Mouse (Mus musculus): ENCODE measurements at regions not wholly inside any gene's neighbourhood (a gene's known extent, or its start where the extent isn't known, plus 50 kb on each side); places are given as distances from the start of the nearest gene placed in this dataset.
A peak's percentile ranks its signal among the peaks of the same experiment; 100 is the strongest.

- Histone ChIP-seq H3K27ac (no peak overlapping the region), H3K9me3 (peaks cover 12% of the 10 kb centered on the region; the same call in 1 of the 2 replicates), H3K36me3 (no peaks in the 10 kb centered on the region), H3K27me3 (no peaks in the 10 kb centered on the region), H3K4me3 (replicated peaks) (no peak overlapping the region), H3K9ac (replicated peaks) (no peak overlapping the region), H3K4me1 (replicated peaks) (no peaks in the 10 kb centered on the region), H3K4me2 (replicated peaks) (no peak overlapping the region)
- 85% methylated on average over 1 of the region's 1 CpGs for WGBS
- ATAC-seq = no peak
These were observed 152.7 kb upstream of the Foxn2 start for GRCm38 (mm10) chr17:88287861-88288260.

DNA sequence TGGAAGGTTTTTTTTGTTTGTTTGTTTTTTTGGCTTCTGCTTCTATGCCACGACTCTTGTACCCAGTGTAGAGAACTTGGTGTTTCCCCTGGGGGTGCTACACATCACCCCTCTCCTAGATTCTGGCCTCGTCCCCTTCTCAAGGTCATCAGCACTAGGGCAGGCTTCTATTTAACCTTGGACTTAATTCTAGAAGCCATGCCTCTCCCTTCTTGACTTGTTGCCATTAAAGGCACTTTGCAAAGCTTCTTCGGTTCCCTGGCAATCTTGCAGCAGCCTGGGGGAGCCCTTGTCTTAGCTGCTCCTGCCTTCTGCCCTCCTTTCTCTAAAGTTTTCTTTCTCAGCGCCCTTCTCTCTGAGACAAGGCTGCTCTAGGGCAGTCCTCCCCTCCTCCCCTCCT is 143.0 kb upstream of the Foxn2 start:
- no peak for ATAC-seq
- WGBS = 56% methylated on average over 4 of the region's 4 CpGs

DNA sequence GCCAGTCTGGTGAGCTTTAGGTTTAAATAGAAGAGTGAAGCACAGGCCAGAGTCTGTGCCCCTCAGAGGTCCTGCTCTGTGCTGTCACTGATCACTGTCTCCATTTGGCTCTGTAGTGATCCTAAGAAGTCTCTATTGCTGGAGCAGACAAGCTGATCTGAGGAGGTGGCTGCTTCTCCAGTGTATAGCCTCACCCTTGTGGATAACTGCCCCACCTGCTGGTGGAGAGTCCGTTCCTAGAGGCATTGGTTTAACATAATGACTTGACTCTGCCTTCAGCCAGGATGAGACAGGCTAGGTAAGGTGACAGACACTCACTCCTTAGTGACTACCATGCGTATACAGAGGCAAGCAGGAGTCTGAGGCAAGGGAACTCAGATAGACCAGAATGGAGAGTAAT is 136.5 kb upstream of the Foxn2 start:
- Histone ChIP-seq H3K36me3 (no peaks in the 10 kb centered on the region), H3K4me1 (replicated peaks) (no peaks in the 10 kb centered on the region), H3K4me3 (replicated peaks) (no peak overlapping the region), H3K4me2 (replicated peaks) (no peak overlapping the region), H3K9me3 (0 out of 2 replicates have a peak, but pooled peaks cover 3% of the 10 kb centered on the region), H3K9ac (replicated peaks) (no peak overlapping the region), H3K27ac (no peak overlapping the region), H3K27me3 (no peaks in the 10 kb centered on the region)
- WGBS = 68% methylated on average over 2 of the region's 2 CpGs
- ATAC-seq = no peak

More for the DNA sequence above, 143.0 kb upstream of the Foxn2 start:
- Histone ChIP-seq H3K4me2 (replicated peaks) (no peak overlapping the region), H3K9me3 (no peaks in the 10 kb centered on the region), H3K4me1 (replicated peaks) (no peaks in the 10 kb centered on the region), H3K9ac (replicated peaks) (no peak overlapping the region), H3K27ac (no peak overlapping the region), H3K4me3 (replicated peaks) (no peak overlapping the region), H3K27me3 (no peaks in the 10 kb centered on the region), H3K36me3 (no peaks in the 10 kb centered on the region)

GRCm38 (mm10) chr17:88305165-88305564 is 135.3 kb upstream of the Foxn2 start:
- H3K36me3 ChIP-seq = no peaks in the 10 kb centered on the region
- no peaks in the 10 kb centered on the region for H3K27me3 ChIP-seq
- H3K4me3 ChIP-seq (replicated peaks) = no peak overlapping the region
- no peak overlapping the region for H3K4me2 ChIP-seq (replicated peaks)
- H3K9ac ChIP-seq (replicated peaks) = no peak overlapping the region
- H3K9me3 ChIP-seq = 0 out of 2 replicates have a peak, but pooled peaks cover 3% of the 10 kb centered on the region
- no peak for ATAC-seq
- 83% methylated on average over 9 of the region's 9 CpGs for WGBS
- H3K4me1 ChIP-seq (replicated peaks) = no peaks in the 10 kb centered on the region
- H3K27ac ChIP-seq = no peak overlapping the region

DNA sequence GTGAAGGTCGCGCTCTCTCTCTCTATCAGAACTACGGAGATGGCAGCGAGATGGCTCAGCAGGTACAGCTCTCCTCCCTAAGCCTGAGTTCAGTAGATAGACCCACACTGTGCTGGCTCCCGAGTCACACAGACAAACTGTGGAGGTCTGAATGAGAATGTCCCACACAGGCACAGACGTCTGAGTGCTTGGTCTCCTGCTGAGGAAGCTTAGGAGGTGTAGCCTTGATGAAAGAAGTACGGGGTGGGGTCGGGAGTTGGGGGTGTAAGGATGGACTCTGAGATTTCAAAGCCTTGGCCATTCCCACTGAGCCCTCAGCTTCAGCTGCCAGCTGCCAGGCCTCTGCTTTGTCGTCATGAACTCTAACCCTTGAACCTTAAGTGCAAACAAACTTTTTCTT is 134.2 kb upstream of the Foxn2 start:
- H3K4me3 ChIP-seq (replicated peaks) = no peak overlapping the region
- H3K9ac ChIP-seq (replicated peaks) = no peak overlapping the region
- H3K9me3 ChIP-seq = 0 out of 2 replicates have a peak, but pooled peaks cover 3% of the 10 kb centered on the region
- no peak overlapping the region for H3K27ac ChIP-seq
- H3K36me3 ChIP-seq = no peaks in the 10 kb centered on the region
- no peak overlapping the region for H3K4me2 ChIP-seq (replicated peaks)
- WGBS = 66% methylated on average over 9 of the region's 9 CpGs
- ATAC-seq = no peak
- no peaks in the 10 kb centered on the region for H3K27me3 ChIP-seq
- H3K4me1 ChIP-seq (replicated peaks) = no peaks in the 10 kb centered on the region

DNA sequence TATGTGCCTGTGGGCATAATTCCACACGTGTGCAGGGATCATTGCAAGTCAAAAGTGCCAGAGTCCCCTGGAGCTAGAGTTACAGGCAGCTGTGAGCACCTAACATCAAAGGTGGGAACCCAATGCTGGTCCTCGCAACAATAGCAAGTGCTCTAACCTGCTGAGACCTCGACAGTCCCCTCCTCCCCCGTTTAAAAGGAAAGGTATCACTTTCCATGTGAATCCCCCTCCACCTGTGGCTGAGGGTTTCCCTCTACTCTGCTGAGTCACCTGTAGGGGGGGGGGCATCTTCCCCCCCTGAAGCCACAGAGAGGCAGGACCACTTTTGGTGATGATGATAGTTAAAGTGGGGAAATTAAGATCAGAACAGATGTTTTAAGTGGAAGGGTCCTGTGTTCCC is 133.4 kb upstream of the Foxn2 start:
- Histone ChIP-seq H3K9ac (replicated peaks) (no peak overlapping the region), H3K4me1 (replicated peaks) (no peaks in the 10 kb centered on the region), H3K27ac (no peak overlapping the region), H3K36me3 (no peaks in the 10 kb centered on the region), H3K9me3 (0 out of 2 replicates have a peak, but pooled peaks cover 3% of the 10 kb centered on the region), H3K4me2 (replicated peaks) (no peak overlapping the region), H3K4me3 (replicated peaks) (no peak overlapping the region), H3K27me3 (no peaks in the 10 kb centered on the region)
- 35% methylated on average over 4 of the region's 4 CpGs for WGBS
- ATAC-seq = no peak

DNA sequence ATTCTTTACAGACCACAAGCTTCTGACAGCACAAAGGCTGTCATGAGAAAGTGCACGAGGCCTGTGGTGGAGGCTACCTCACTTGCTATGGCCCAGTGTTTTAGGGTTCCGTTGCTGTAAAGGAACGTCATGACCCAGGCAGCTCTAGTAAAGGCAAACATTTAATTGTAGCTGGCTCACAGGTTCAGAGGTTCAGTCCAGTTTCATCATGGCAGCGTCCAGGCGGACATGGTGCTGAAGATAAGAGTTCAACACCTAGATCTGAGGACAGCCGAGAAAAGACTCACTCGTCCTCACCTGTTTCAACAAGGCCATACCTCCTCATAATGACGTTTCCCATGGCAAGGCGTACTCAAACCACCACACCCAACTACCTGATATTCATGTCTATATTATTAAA is 132.7 kb upstream of the Foxn2 start:
- no peaks in the 10 kb centered on the region for H3K27me3 ChIP-seq
- H3K36me3 ChIP-seq = no peaks in the 10 kb centered on the region
- no peaks in the 10 kb centered on the region for H3K4me1 ChIP-seq (replicated peaks)
- H3K27ac ChIP-seq = no peak overlapping the region
- no peak for ATAC-seq
- 0 out of 2 replicates have a peak, but pooled peaks cover 3% of the 10 kb centered on the region for H3K9me3 ChIP-seq
- WGBS = 90% methylated on average over 9 of the region's 9 CpGs
- H3K9ac ChIP-seq (replicated peaks) = no peak overlapping the region
- no peak overlapping the region for H3K4me3 ChIP-seq (replicated peaks)
- no peak overlapping the region for H3K4me2 ChIP-seq (replicated peaks)

- no peak for ATAC-seq
- H3K9ac ChIP-seq (replicated peaks) = no peak overlapping the region
- WGBS = 91% methylated on average over 2 of the region's 2 CpGs
- H3K27me3 ChIP-seq = peaks cover 4% of the 10 kb centered on the region; the same call in 1 of the 2 replicates
- H3K27ac ChIP-seq = no peak overlapping the region
- H3K4me1 ChIP-seq (replicated peaks) = peaks cover 5% of the 10 kb centered on the region; the same call in 1 of the 2 replicates
- no peak overlapping the region for H3K4me3 ChIP-seq (replicated peaks)
- H3K9me3 ChIP-seq = no peaks in the 10 kb centered on the region
- H3K36me3 ChIP-seq = no peaks in the 10 kb centered on the region
- H3K4me2 ChIP-seq (replicated peaks) = no peak overlapping the region
These were observed 127.6 kb upstream of the Foxn2 start for GRCm38 (mm10) chr17:88312876-88313275.

- 55% methylated on average over 13 of the region's 15 CpGs for WGBS
- Histone ChIP-seq H3K9me3 (no peaks in the 10 kb centered on the region), H3K9ac (replicated peaks) (no peak overlapping the region), H3K27ac (peak overlapping the region; percentile 9; the same call in 1 of the 2 replicates), H3K4me1 (replicated peaks) (peaks cover 5% of the 10 kb centered on the region; the same call in 1 of the 2 replicates), H3K36me3 (no peaks in the 10 kb centered on the region), H3K4me2 (replicated peaks) (no peak overlapping the region), H3K27me3 (peaks cover 24% of the 10 kb centered on the region; the same call in 1 of the 2 replicates), H3K4me3 (replicated peaks) (no peak overlapping the region)
- ATAC-seq = peak; percentile 94
These were observed 124.1 kb upstream of the Foxn2 start for GRCm38 (mm10) chr17:88316213-88316967.

GRCm38 (mm10) chr17:88317311-88317710 is 123.2 kb upstream of the Foxn2 start:
- no peak overlapping the region for H3K27ac ChIP-seq
- WGBS = 73% methylated on average over 5 of the region's 5 CpGs
- no peak for ATAC-seq

DNA sequence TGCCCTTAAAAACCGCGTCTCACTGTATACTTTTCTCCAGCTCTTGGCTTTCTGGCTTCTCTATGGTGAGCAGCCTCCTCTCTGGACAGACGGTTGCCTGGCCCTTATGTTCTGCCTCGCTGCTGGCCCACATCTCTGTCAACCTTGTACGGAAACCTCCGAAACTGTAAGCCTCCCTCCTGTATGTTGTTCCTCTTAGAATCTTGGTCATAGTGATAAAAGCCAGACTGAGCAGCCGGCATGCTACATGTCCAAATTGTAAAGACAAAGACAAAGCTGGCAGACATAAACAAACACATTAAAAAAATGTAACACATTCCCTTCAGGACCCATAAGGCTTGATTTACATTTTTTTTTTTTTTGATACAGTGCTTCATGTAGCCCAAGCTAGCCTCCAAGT is 122.7 kb upstream of the Foxn2 start:
- Histone ChIP-seq H3K36me3 (no peaks in the 10 kb centered on the region), H3K27ac (no peak overlapping the region), H3K9me3 (no peaks in the 10 kb centered on the region), H3K4me3 (replicated peaks) (no peak overlapping the region), H3K4me2 (replicated peaks) (no peak overlapping the region), H3K27me3 (peaks cover 38% of the 10 kb centered on the region), H3K9ac (replicated peaks) (no peak overlapping the region), H3K4me1 (replicated peaks) (peaks cover 5% of the 10 kb centered on the region; the same call in 1 of the 2 replicates)
- no peak for ATAC-seq
- 93% methylated on average over 7 of the region's 7 CpGs for WGBS

More at GRCm38 (mm10) chr17:88317311-88317710, 123.2 kb upstream of the Foxn2 start:
- H3K27me3 ChIP-seq = peaks cover 33% of the 10 kb centered on the region
- H3K4me1 ChIP-seq (replicated peaks) = peaks cover 5% of the 10 kb centered on the region; the same call in 1 of the 2 replicates
- H3K9me3 ChIP-seq = no peaks in the 10 kb centered on the region
- no peak overlapping the region for H3K4me3 ChIP-seq (replicated peaks)
- no peak overlapping the region for H3K4me2 ChIP-seq (replicated peaks)
- no peaks in the 10 kb centered on the region for H3K36me3 ChIP-seq
- H3K9ac ChIP-seq (replicated peaks) = no peak overlapping the region

DNA sequence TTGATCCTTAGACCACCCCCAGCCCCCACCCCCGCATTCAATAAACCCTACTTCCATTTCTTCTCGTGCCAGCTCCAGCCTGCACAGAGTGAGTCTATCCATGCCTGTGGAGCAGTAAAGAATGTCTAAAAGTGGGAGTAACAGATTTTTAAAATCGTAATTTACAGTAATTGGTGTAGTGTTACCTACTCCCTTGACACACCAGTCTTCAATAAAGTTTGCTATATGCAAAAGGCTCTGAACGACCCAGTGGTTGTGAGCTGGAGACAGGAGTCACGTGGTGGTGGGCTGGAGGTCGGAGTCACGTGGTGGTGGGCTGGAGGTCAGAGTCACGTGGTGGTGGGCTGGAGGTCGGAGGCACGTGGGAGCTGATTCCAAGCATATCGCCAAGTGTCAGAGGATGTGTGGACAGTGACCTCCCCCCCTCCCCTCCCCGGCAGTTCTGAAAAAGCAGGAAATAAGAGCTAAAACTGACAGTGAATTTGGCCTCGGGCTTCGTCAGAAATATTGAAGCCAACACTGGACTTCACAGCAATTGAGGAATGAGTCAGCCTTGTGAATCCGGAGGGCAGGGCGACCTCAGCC is 122.2 kb upstream of the Foxn2 start:
- no peaks in the 10 kb centered on the region for H3K9me3 ChIP-seq
- peaks cover 41% of the 10 kb centered on the region for H3K27me3 ChIP-seq
- WGBS = 86% methylated on average over 16 of the region's 16 CpGs

More for the DNA sequence above, 122.2 kb upstream of the Foxn2 start:
- H3K36me3 ChIP-seq = no peaks in the 10 kb centered on the region
- no peak overlapping the region for H3K9ac ChIP-seq (replicated peaks)
- no peak overlapping the region for H3K4me2 ChIP-seq (replicated peaks)
- H3K4me1 ChIP-seq (replicated peaks) = peaks cover 5% of the 10 kb centered on the region; the same call in 1 of the 2 replicates
- H3K27ac ChIP-seq = no peak overlapping the region
- ATAC-seq = no peak
- H3K4me3 ChIP-seq (replicated peaks) = no peak overlapping the region
